ENCODE assay signal across 9 mouse cellular contexts in genomic region chr4:119937876-119938275, GRCm38 (mm10).
DNase-seq lines count a peak whose midpoint lies in the region; ATAC-seq lines count a peak whose summit lies in the region.
"Had no signal": no experiment of that assay in that cellular context is flagged by ENCODE, and none has a peak within 500 bp of the region (broad histone marks: within the 10 kb centered on the region; RNA-seq: fewer than 3 reads in every experiment).

No protein-coding gene starts in this region.

- DNase-seq in cerebellum, adult 11 months, result peak; percentile 53
- peak; percentile 55 for DNase-seq in brain, embryonic 18.5 days (ENCODE audit: low read depth, low spot score)
- DNase-seq in gastrocnemius, postnatal 14 days, result peak; percentile 62
- peak; percentile 60 for DNase-seq in testis, postnatal 10 days (ENCODE audit: low spot score)
- no peak for DNase-seq in spleen, postnatal 14 days (ENCODE audit: low spot score in 2 of 2)

- no peaks in the 10 kb centered on the region for H3K36me3 ChIP-seq in kidney, embryonic 15.5 days
- no peaks in the 10 kb centered on the region for H3K36me3 ChIP-seq in limb, embryonic 15.5 days
- H3K36me3 ChIP-seq: limb, embryonic 12.5 days had no signal

- H3K4me3 ChIP-seq in kidney, embryonic 15.5 days (replicated peaks), result no peak overlapping the region
- no peak overlapping the region for H3K4me3 ChIP-seq in limb, embryonic 15.5 days
- H3K4me3 ChIP-seq: limb, embryonic 12.5 days had no signal

- peaks cover 9% of the 10 kb centered on the region for H3K4me1 ChIP-seq in kidney, embryonic 15.5 days
- peaks cover 15% of the 10 kb centered on the region; the same call in 1 of the 2 replicates for H3K4me1 ChIP-seq in limb, embryonic 15.5 days

- no peaks in the 10 kb centered on the region for H3K27me3 ChIP-seq in kidney, embryonic 15.5 days
- H3K27me3 ChIP-seq in limb, embryonic 15.5 days, result no peaks in the 10 kb centered on the region; the same call in 1 of the 2 replicates
- H3K27me3 ChIP-seq: limb, embryonic 12.5 days had no signal

- WGBS in kidney, embryonic 15.5 days, result 48% methylated on average over 7 of the region's 7 CpGs
- 49% methylated on average over 7 of the region's 7 CpGs for WGBS in limb, embryonic 15.5 days

- intact Hi-C loops in gastrocnemius, postnatal 14 days (cut with DNase I; ENCODE audit: low total_unique reads), result no loop called here

- peak overlapping the region; percentile 57 for H3K27ac ChIP-seq in kidney, embryonic 15.5 days
- H3K27ac ChIP-seq in limb, embryonic 15.5 days, result peak overlapping the region; percentile 38; the same call in 1 of the 2 replicates
- H3K27ac ChIP-seq: limb, embryonic 12.5 days had no signal

- H3K4me2 ChIP-seq in kidney, embryonic 15.5 days, result no peak overlapping the region
- no peak overlapping the region for H3K4me2 ChIP-seq in limb, embryonic 15.5 days
- H3K4me2 ChIP-seq: limb, embryonic 12.5 days had no signal

- no peaks in the 10 kb centered on the region for H3K9me3 ChIP-seq in kidney, embryonic 15.5 days (replicated peaks)
- no peaks in the 10 kb centered on the region for H3K9me3 ChIP-seq in limb, embryonic 15.5 days
- H3K9me3 ChIP-seq: limb, embryonic 12.5 days had no signal

- H3K9ac ChIP-seq in kidney, embryonic 15.5 days, result no peak overlapping the region
- H3K9ac ChIP-seq in limb, embryonic 15.5 days, result no peak overlapping the region
- H3K9ac ChIP-seq: limb, embryonic 12.5 days had no signal

- ATAC-seq in cerebellum, adult (ENCODE audit: insufficient number of reproducible peaks, low FRiP score, low TSS enrichment), result no peak
- peak; percentile 63 for ATAC-seq in kidney, embryonic 15.5 days (replicated peaks; ENCODE audit: low FRiP score)
- no peak; the same call in 1 of the 2 replicates for ATAC-seq in limb, embryonic 15.5 days (ENCODE audit: insufficient number of reproducible peaks, low FRiP score, low TSS enrichment, low read depth)

Comparison
In these comparisons a context has a peak if more than half of its experiments do, and no peak if none do; other contexts are left out.
1. DNase-seq: peak in cerebellum, adult 11 months (single experiment), brain, embryonic 18.5 days (single experiment), gastrocnemius, postnatal 14 days (single experiment) and testis, postnatal 10 days (single experiment); none in spleen, postnatal 14 days (0 of 2).